Mouse (Mus musculus): Measurements from ENCODE around the gene Atf4. TPM values are rescaled to one million over a fixed set of nuclear protein-coding genes. Genes with fewer than 3 reads are reported as not detected.

Gene Atf4
- total and polyA plus RNA-seq, 3 experiments = 51.4 to 146 (median 81.2) TPM

DNA sequence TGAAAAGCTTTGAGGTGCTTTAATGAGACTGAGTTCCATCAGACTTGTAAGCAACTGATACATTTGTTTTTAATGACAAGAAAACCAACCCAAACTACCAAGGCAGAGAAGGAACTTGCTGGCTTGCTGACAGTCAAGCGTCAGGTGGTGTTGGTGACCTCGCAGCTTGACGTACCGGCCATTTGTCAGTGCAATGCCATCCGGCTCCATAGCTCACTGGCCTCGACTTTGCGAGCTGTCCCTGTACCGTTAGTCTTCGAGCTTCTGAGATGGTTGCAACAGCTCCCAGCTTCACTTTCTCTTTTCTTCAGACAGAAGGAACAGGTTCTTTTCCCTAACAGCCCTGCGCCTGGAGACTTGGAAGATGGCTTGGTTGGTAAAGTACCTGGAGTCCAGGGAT, 37.5 kb upstream of the Atf4 start:
- TF ChIP-seq GATA1 (IDR thresholded peaks at IDR 0.05; ENCODE audit: borderline replicate concordance, low read length) (no peak), POLR2AphosphoS5 (IDR thresholded peaks at IDR 0.05; ENCODE audit: insufficient replicate concordance, low read depth, low read length) (no peak), CTCF (IDR thresholded peaks at IDR 0.05; ENCODE audit: low read depth, low read length) (no peak), TAL1 (conservative IDR thresholded peaks at IDR 0.05; ENCODE audit: low read depth, low read length) (no peak), GATA2 (IDR thresholded peaks at IDR 0.05; ENCODE audit: borderline replicate concordance, low read depth, low read length) (no peak)
- Histone ChIP-seq H3K27me3 (ENCODE audit: insufficient read depth, low read length) (peaks cover 15% of the 10 kb centered on the region), H3K9me3 (replicated peaks) (no peaks in the 10 kb centered on the region), H3K4me3 (ENCODE audit: low read depth, low read length) (no peak overlapping the region), H3K36me3 (replicated peaks) (no peaks in the 10 kb centered on the region), H3K4me1 (ENCODE audit: insufficient read depth, low read depth, low read length) (peaks cover 32% of the 10 kb centered on the region)
- ATAC-seq (ENCODE audit: extremely low read depth, insufficient number of reproducible peaks, low FRiP score, poor library complexity, severe bottlenecking) = no peak
- no peak for DNase-seq (ENCODE audit: low spot score)

- no peaks in the 10 kb centered on the region for H3K9me3 ChIP-seq (replicated peaks)
- peak; percentile 35 for DNase-seq (ENCODE audit: low spot score)
- peaks cover 37% of the 10 kb centered on the region for H3K4me1 ChIP-seq (ENCODE audit: insufficient read depth, low read depth, low read length)
- peaks cover 19% of the 10 kb centered on the region for H3K27me3 ChIP-seq (ENCODE audit: insufficient read depth, low read length)
- peak overlapping the region; percentile 60; the same call in 1 of the 2 replicates for H3K4me3 ChIP-seq (ENCODE audit: low read depth, low read length)
- TF ChIP-seq TAL1 (conservative IDR thresholded peaks at IDR 0.05; ENCODE audit: low read depth, low read length) (no peak), POLR2AphosphoS5 (IDR thresholded peaks at IDR 0.05; ENCODE audit: insufficient replicate concordance, low read depth, low read length) (no peak), GATA1 (IDR thresholded peaks at IDR 0.05; ENCODE audit: borderline replicate concordance, low read length) (no peak), CTCF (IDR thresholded peaks at IDR 0.05; ENCODE audit: low read depth, low read length) (no peak)
- H3K36me3 ChIP-seq (replicated peaks) = no peaks in the 10 kb centered on the region
- ATAC-seq (ENCODE audit: extremely low read depth, insufficient number of reproducible peaks, low FRiP score, poor library complexity, severe bottlenecking) = peak; percentile 49
These were observed 35.8 kb upstream of the Atf4 start for GRCm38 (mm10) chr15:80219211-80219610.

DNA sequence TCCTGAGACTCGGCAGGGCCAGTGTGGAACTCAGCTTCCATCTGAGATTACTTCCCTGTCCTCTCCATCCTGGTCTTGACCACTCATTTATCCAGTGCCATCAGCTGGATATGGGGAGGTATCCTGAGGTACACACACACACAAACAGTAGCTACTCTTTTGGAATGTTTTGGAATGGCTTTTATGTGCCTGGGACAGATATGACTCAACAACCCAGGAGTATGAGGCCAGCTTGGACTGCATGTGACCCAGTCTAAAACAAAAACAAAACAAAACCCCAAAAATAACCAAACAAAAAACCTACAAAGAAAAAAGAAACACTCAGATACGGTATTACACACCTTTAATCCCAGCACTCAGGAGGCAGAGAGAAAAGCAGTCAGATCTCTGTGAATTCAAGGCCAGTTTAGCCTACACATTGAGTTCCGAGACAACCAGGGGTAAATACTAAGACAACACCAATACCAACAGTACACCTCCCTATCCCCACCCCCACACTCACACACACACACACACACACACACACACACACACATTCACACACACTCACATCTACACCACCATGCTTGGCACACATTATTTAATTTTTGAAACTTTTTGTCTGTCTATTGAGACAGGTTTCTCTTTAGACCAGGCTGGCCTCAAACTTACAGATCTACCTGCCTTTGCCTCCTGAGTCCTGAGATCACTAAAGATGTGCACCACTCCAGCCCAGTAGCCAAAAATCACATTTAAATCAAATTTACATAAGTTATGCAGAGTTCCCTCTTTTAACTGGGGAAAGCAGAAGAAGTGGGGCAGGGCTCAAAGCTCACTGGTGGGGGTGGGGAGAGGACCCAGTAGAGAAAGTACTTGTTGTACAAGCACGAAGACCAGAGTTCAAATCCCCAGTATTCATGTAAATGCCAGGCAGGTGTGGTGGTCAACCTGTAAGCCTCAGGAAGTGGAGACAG, 35.0 kb upstream of the Atf4 start:
- DNase-seq (ENCODE audit: low spot score) = no peak
- Histone ChIP-seq H3K4me3 (ENCODE audit: low read depth, low read length) (peak overlapping the region; percentile 60; the same call in 1 of the 2 replicates), H3K36me3 (replicated peaks) (no peaks in the 10 kb centered on the region), H3K27me3 (ENCODE audit: insufficient read depth, low read length) (peaks cover 17% of the 10 kb centered on the region), H3K9me3 (replicated peaks) (no peaks in the 10 kb centered on the region), H3K4me1 (ENCODE audit: insufficient read depth, low read depth, low read length) (peaks cover 39% of the 10 kb centered on the region)
- ATAC-seq (ENCODE audit: extremely low read depth, insufficient number of reproducible peaks, low FRiP score, poor library complexity, severe bottlenecking) = no peak
- TF ChIP-seq GATA2 (IDR thresholded peaks at IDR 0.05; ENCODE audit: borderline replicate concordance, low read depth, low read length) (no peak), CTCF (IDR thresholded peaks at IDR 0.05; ENCODE audit: low read depth, low read length) (no peak), GATA1 (IDR thresholded peaks at IDR 0.05; ENCODE audit: borderline replicate concordance, low read length) (no peak), POLR2AphosphoS5 (IDR thresholded peaks at IDR 0.05; ENCODE audit: insufficient replicate concordance, low read depth, low read length) (no peak), TAL1 (conservative IDR thresholded peaks at IDR 0.05; ENCODE audit: low read depth, low read length) (no peak)

DNA sequence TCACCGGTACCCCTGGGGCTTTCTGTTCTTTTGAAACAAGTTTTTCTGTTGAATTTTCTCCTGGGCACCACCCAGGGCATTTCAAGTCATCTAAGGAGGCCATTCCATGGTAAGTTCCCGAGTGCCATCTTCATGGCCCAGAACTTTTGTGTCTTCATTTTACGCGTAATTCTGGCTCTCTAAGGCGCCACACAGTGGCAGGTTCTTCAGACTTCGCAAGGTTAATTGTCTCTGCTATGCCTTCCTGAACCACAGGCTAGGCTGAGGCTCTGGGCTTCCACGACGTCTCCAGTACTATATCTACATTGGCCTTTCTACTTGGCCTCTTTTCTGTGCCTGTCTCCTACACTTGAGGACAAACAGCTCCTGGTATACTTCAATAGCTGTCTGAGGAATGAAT, 34.0 kb upstream of the Atf4 start:
- ATAC-seq (ENCODE audit: extremely low read depth, insufficient number of reproducible peaks, low FRiP score, poor library complexity, severe bottlenecking) = no peak
- Histone ChIP-seq H3K27me3 (ENCODE audit: insufficient read depth, low read length) (peaks cover 12% of the 10 kb centered on the region; the same call in 1 of the 2 replicates), H3K4me1 (ENCODE audit: insufficient read depth, low read depth, low read length) (peaks cover 43% of the 10 kb centered on the region), H3K36me3 (replicated peaks) (no peaks in the 10 kb centered on the region), H3K4me3 (ENCODE audit: low read depth, low read length) (no peak overlapping the region), H3K9me3 (replicated peaks) (no peaks in the 10 kb centered on the region)
- TF ChIP-seq GATA2 (IDR thresholded peaks at IDR 0.05; ENCODE audit: borderline replicate concordance, low read depth, low read length) = no peak
- TF ChIP-seq POLR2AphosphoS5 (IDR thresholded peaks at IDR 0.05; ENCODE audit: insufficient replicate concordance, low read depth, low read length) = no peak
- TF ChIP-seq CTCF (IDR thresholded peaks at IDR 0.05; ENCODE audit: low read depth, low read length) = no peak
- no peak for TF ChIP-seq GATA1 (IDR thresholded peaks at IDR 0.05; ENCODE audit: borderline replicate concordance, low read length)
- no peak for TF ChIP-seq TAL1 (conservative IDR thresholded peaks at IDR 0.05; ENCODE audit: low read depth, low read length)
- no peak for DNase-seq (ENCODE audit: low spot score)

DNA sequence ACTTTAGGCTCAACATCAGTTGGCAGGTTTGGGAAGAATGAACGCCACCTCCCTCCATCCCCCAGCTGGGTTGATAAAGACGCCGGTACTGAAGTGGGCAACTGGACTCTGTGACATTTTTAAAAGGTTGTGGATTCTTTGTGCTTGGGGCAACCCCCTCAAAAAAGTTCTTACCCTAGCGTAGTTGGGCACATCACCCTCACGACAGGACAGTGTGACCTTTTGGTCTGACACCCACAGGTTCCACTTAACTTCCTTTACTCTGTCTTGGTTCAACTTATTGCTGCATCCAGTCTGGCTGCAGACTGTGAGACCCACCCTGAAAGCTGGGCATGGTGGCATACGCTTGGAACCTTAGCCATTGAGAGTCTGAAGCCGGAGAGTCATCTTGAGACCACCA, 31.2 kb upstream of the Atf4 start:
- no peaks in the 10 kb centered on the region for H3K9me3 ChIP-seq (replicated peaks)
- no peaks in the 10 kb centered on the region for H3K36me3 ChIP-seq (replicated peaks)
- TF ChIP-seq GATA1 (IDR thresholded peaks at IDR 0.05; ENCODE audit: borderline replicate concordance, low read length) = no peak
- no peak for TF ChIP-seq GATA2 (IDR thresholded peaks at IDR 0.05; ENCODE audit: borderline replicate concordance, low read depth, low read length)
- no peak for TF ChIP-seq TAL1 (conservative IDR thresholded peaks at IDR 0.05; ENCODE audit: low read depth, low read length)
- TF ChIP-seq POLR2AphosphoS5 (IDR thresholded peaks at IDR 0.05; ENCODE audit: insufficient replicate concordance, low read depth, low read length) = no peak
- no peak for TF ChIP-seq CTCF (IDR thresholded peaks at IDR 0.05; ENCODE audit: low read depth, low read length)
- H3K4me3 ChIP-seq (ENCODE audit: low read depth, low read length) = no peak overlapping the region
- peaks cover 31% of the 10 kb centered on the region for H3K4me1 ChIP-seq (ENCODE audit: insufficient read depth, low read depth, low read length)
- ATAC-seq (ENCODE audit: extremely low read depth, insufficient number of reproducible peaks, low FRiP score, poor library complexity, severe bottlenecking) (no peak), DNase-seq (ENCODE audit: low spot score) (no peak)
- H3K27me3 ChIP-seq (ENCODE audit: insufficient read depth, low read length) = peaks cover 22% of the 10 kb centered on the region

- no peaks in the 10 kb centered on the region for H3K36me3 ChIP-seq (replicated peaks)
- peak; percentile 22; the same call in 1 of the 2 replicates for ATAC-seq (ENCODE audit: extremely low read depth, insufficient number of reproducible peaks, low FRiP score, poor library complexity, severe bottlenecking)
- H3K9me3 ChIP-seq (replicated peaks) = no peaks in the 10 kb centered on the region
- peaks cover 17% of the 10 kb centered on the region for H3K4me1 ChIP-seq (ENCODE audit: insufficient read depth, low read depth, low read length)
- peaks cover 30% of the 10 kb centered on the region for H3K27me3 ChIP-seq (ENCODE audit: insufficient read depth, low read length)
- DNase-seq (ENCODE audit: low spot score) = peak; percentile 49
- no peak for TF ChIP-seq GATA1 (IDR thresholded peaks at IDR 0.05; ENCODE audit: borderline replicate concordance, low read length)
- peak; percentile 87 for TF ChIP-seq CTCF (IDR thresholded peaks at IDR 0.05; ENCODE audit: low read depth, low read length)
- no peak overlapping the region for H3K4me3 ChIP-seq (ENCODE audit: low read depth, low read length)
These were observed 29.8 kb upstream of the Atf4 start for GRCm38 (mm10) chr15:80225208-80225607.

Data from G1E (cell line).